In genomic region chr9:56725814-56726213, GRCm38 (mm10) we compare ENCODE assay signal across 8 mouse cellular contexts.
DNase-seq lines count a peak whose midpoint lies in the region; ATAC-seq and TF ChIP-seq lines count a peak whose summit lies in the region.

No protein-coding gene starts in this region.

- no peaks in the 10 kb centered on the region for H3K9me3 ChIP-seq in forebrain, embryonic 14.5 days (replicated peaks; ENCODE audit: control insufficient read depth, low read length)
- H3K9me3 ChIP-seq in forebrain, embryonic 15.5 days: no peaks in the 10 kb centered on the region
- H3K9me3 ChIP-seq in liver, embryonic 14.5 days (ENCODE audit: control insufficient read depth, low read length): no peaks in the 10 kb centered on the region

- TF ChIP-seq EP300 in liver, embryonic 14.5 days (IDR thresholded peaks at IDR 0.05; ENCODE audit: low read depth): no peak

- H3K36me3 ChIP-seq in forebrain, embryonic 14.5 days (ENCODE audit: control insufficient read depth, insufficient read depth, low read length): no peaks in the 10 kb centered on the region
- no peaks in the 10 kb centered on the region for H3K36me3 ChIP-seq in forebrain, embryonic 15.5 days
- no peaks in the 10 kb centered on the region for H3K36me3 ChIP-seq in liver, embryonic 14.5 days (replicated peaks; ENCODE audit: control insufficient read depth, insufficient read depth, low read depth)

- no peak overlapping the region for H3K27ac ChIP-seq in forebrain, embryonic 14.5 days (ENCODE audit: low read depth, low read length)
- no peak overlapping the region for H3K27ac ChIP-seq in forebrain, embryonic 15.5 days (replicated peaks)
- H3K27ac ChIP-seq in liver, embryonic 14.5 days: no peak overlapping the region

- 0 out of 2 replicates have a peak, but pooled peaks cover 15% of the 10 kb centered on the region for H3K27me3 ChIP-seq in forebrain, embryonic 14.5 days (replicated peaks; ENCODE audit: control insufficient read depth, insufficient read depth, low read length)
- H3K27me3 ChIP-seq in forebrain, embryonic 15.5 days: peaks cover 16% of the 10 kb centered on the region; the same call in 1 of the 2 replicates
- no peaks in the 10 kb centered on the region for H3K27me3 ChIP-seq in liver, embryonic 14.5 days (ENCODE audit: control insufficient read depth, insufficient read depth, low read length)

- WGBS in forebrain, embryonic 14.5 days: 30% methylated on average over 2 of the region's 2 CpGs
- WGBS in forebrain, embryonic 15.5 days: 21% methylated on average over 2 of the region's 2 CpGs
- WGBS in liver, embryonic 14.5 days (ENCODE audit: insufficient replicate concordance): 13% methylated on average over 2 of the region's 2 CpGs

- no peak overlapping the region for H3K4me2 ChIP-seq in forebrain, embryonic 14.5 days (ENCODE audit: low read length)
- no peak overlapping the region for H3K4me2 ChIP-seq in forebrain, embryonic 15.5 days (replicated peaks)
- no peak overlapping the region for H3K4me2 ChIP-seq in liver, embryonic 14.5 days (ENCODE audit: low read depth)

- no peak overlapping the region for H3K4me3 ChIP-seq in forebrain, embryonic 14.5 days (ENCODE audit: low read depth, low read length)
- H3K4me3 ChIP-seq in forebrain, embryonic 15.5 days: no peak overlapping the region
- no peak overlapping the region for H3K4me3 ChIP-seq in liver, embryonic 14.5 days (ENCODE audit: insufficient read depth in 1 of 2, low read depth in 2 of 2, low read length in 2 of 2)

- TF ChIP-seq CTCF in liver, embryonic 14.5 days (IDR thresholded peaks at IDR 0.05; ENCODE audit: low read depth): peak; percentile 71

- no peak for ATAC-seq in forebrain, embryonic 14.5 days
- no peak for ATAC-seq in forebrain, embryonic 15.5 days (replicated peaks)
- ATAC-seq in liver, embryonic 14.5 days (ENCODE audit: insufficient read depth): no peak

- H3K9ac ChIP-seq in forebrain, embryonic 14.5 days (ENCODE audit: low read length): no peak overlapping the region
- H3K9ac ChIP-seq in forebrain, embryonic 15.5 days (replicated peaks): no peak overlapping the region
- no peak overlapping the region for H3K9ac ChIP-seq in liver, embryonic 14.5 days (replicated peaks)

- peak; percentile 61 for DNase-seq in forebrain, embryonic 14.5 days (ENCODE audit: low spot score)
- DNase-seq in urinary bladder, adult 2 months (ENCODE audit: low spot score): peak; percentile 36
- no peak for DNase-seq in urinary bladder, postnatal 10 days (ENCODE audit: low spot score)
- peak; percentile 84 for DNase-seq in cerebellum, postnatal 36 days
- DNase-seq in induced T-regulatory cell, adult 2 months (ENCODE audit: low read depth): peak; percentile 46
- DNase-seq in liver, embryonic 14.5 days (ENCODE audit: low read depth in 3 of 3, low spot score in 3 of 3): no peak
- peak; percentile 22 to 71 for DNase-seq in spleen, postnatal 4 days (ENCODE audit: low spot score in 2 of 2)

- peaks cover 13% of the 10 kb centered on the region for H3K4me1 ChIP-seq in forebrain, embryonic 14.5 days (ENCODE audit: control insufficient read depth, insufficient read depth, low read length)
- H3K4me1 ChIP-seq in forebrain, embryonic 15.5 days: peaks cover 20% of the 10 kb centered on the region
- H3K4me1 ChIP-seq in liver, embryonic 14.5 days (replicated peaks; ENCODE audit: control insufficient read depth in 2 of 2, insufficient read depth in 2 of 2, low read length in 1 of 2): no peaks in the 10 kb centered on the region

Comparison
In these comparisons a context has a peak if more than half of its experiments do, and no peak if none do; other contexts are left out.
1. DNase-seq: peak in forebrain, embryonic 14.5 days (single experiment), urinary bladder, adult 2 months (single experiment), cerebellum, postnatal 36 days (2 of 2), induced T-regulatory cell, adult 2 months (single experiment) and spleen, postnatal 4 days (2 of 2); none in urinary bladder, postnatal 10 days (single experiment) and liver, embryonic 14.5 days (0 of 3).